Mouse (Mus musculus) megakaryocyte, embryonic 14.5 days (primary cell): ENCODE results near the gene Npas1.

Source experiments
- FLI1 ChIP-seq: IDR thresholded peaks from 2 replicates; pipeline ENCODE4 v1.6.1; 2012; ENCODE audit warnings: low read length, inconsistent platforms, mixed read lengths
- GATA1 ChIP-seq: IDR thresholded peaks from 3 replicates; pipeline ENCODE4 v1.6.1; 2012; ENCODE audit warnings: mixed read lengths, low read length, inconsistent platforms, borderline replicate concordance

DNA sequence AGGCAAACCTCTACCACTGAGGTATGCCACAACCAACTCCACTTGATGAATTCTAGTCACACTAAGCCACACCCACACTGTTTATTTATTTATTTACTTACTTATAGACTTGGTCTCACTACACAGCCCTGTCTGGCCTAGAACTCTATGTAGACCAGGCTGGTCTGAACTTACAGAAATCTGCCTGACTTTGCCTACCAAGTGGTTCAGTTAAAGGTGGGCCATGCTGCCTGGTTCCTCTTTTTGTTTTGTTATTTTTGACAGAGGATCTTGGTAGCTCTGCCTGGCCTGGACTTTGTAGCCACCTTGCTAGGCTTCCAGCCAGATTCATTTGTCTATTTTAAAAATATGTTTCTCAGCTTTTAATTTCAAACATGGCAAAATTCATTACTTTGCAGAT lies 11.3 kb upstream of the Npas1 start:
- TF ChIP-seq GATA1 (no peak), FLI1 (no peak)
